Mouse (Mus musculus) embryonic facial prominence, embryonic 11.5 days (tissue): ENCODE results near the gene Dock9. TPM values are rescaled to one million over a fixed set of nuclear protein-coding genes. Genes with fewer than 3 reads are reported as not detected.
"Not testable (repeated sequence)": the region's sequence is repeated elsewhere in the genome, so short reads cannot be mapped to it uniquely, and the experiment has no call there.

ENCODE experiments used
- ATAC-seq: fragments of 200-750 bp; cut with Nextera tagmentation; replicated peaks from 2 replicates; pipeline ENCODE4 v1.8.0; 2017; ENCODE audit warnings: low read depth; ENCODE audit not compliant: insufficient number of reproducible peaks, low FRiP score, low TSS enrichment
- DNase-seq: peaks from one replicate; pipeline ENCODE4 v3.0.0-alpha.2; 2015; ENCODE audit warnings: low spot score
- H3K27ac ChIP-seq: fragments of 300-500 bp; sonication (generic); replicated peaks from 2 replicates; pipeline ENCODE4 v1.5.1; 2014; ENCODE audit warnings: mild to moderate bottlenecking, low read depth, low read length, control low read depth
- H3K27me3 ChIP-seq: fragments of 300-500 bp; sonication (generic); 2 replicates; pipeline ENCODE4 v1.6.1; 2014; ENCODE audit warnings: mild to moderate bottlenecking, low read length, moderate library complexity, mixed read lengths; ENCODE audit not compliant: control insufficient read depth, insufficient read depth
- H3K36me3 ChIP-seq: fragments of 300-500 bp; sonication (generic); replicated peaks from 2 replicates; pipeline ENCODE4 v1.6.1; 2014; ENCODE audit warnings: low read depth, mild to moderate bottlenecking, low read length, moderate library complexity, mixed read lengths; ENCODE audit not compliant: control insufficient read depth, insufficient read depth
- H3K4me1 ChIP-seq: fragments of 300-500 bp; sonication (generic); 2 replicates; pipeline ENCODE4 v1.6.1; 2014; ENCODE audit warnings: low read length, mixed read lengths; ENCODE audit not compliant: control insufficient read depth, insufficient read depth
- H3K4me2 ChIP-seq: fragments of 300-500 bp; sonication (generic); 2 replicates; pipeline ENCODE4 v1.6.1; 2014; ENCODE audit warnings: low read depth, mild to moderate bottlenecking, control low read depth, low read length, moderate library complexity
- H3K4me3 ChIP-seq: fragments of 300-500 bp; sonication (generic); 2 replicates; pipeline ENCODE4 v1.5.1; 2014; ENCODE audit warnings: low read depth, low read length, control low read depth
- H3K9ac ChIP-seq: fragments of 300-500 bp; sonication (generic); replicated peaks from 2 replicates; pipeline ENCODE4 v1.6.1; 2014; ENCODE audit warnings: mild to moderate bottlenecking, control low read depth, low read length
- H3K9me3 ChIP-seq: fragments of 300-500 bp; sonication (generic); replicated peaks from 2 replicates; pipeline ENCODE4 v1.6.1; 2016; ENCODE audit warnings: mild to moderate bottlenecking, low read length, inconsistent platforms, mixed read lengths; ENCODE audit not compliant: control insufficient read depth
- WGBS: fragments of 180-500 bp; shearing (Covaris S2); extraction: QIAGEN DNeasy Blood & Tissue Kit; methylation state at CpG from one replicate; pipeline ENCODE4 v1.1.7; 2014; 5-methylcytosine and 5-hydroxymethylcytosine counted together
- polyA plus RNA-seq: library from polyadenylated mRNA; unstranded; fragments of >200 nt; fragmentation: Nextera tagmentation; extraction: Ambion mirVana; gene quantifications from 2 replicates; pipeline ENCODE4 v1.2.1, GENCODE M21; 2014

The Dock9 gene
- polyA plus RNA-seq, 1 experiment from 2014 or later = 4.9 TPM

DNA sequence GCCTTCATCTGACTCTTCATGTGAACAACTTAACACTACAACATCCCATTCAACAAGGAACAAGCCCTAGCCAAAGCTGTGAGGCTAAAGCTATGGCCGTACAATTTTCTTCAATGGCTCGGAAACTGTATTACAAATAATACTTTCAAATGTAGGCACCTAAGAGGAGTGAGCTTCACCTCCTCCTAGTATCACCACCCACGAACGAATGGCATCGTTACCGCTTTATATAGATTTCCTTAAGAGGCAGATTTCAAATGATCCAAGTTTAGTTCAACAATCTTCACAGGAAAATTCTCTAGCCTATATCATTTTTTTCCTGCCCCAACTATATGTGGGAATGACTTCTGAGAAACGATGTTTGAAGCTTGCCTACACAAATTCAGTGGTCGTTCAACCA, 165.7 kb downstream of the Dock9 start:
- Histone ChIP-seq H3K4me1 (no peaks in the 10 kb centered on the region), H3K9ac (no peak overlapping the region), H3K4me3 (no peak overlapping the region), H3K27ac (no peak overlapping the region), H3K36me3 (no peaks in the 10 kb centered on the region), H3K9me3 (no peaks in the 10 kb centered on the region), H3K27me3 (no peaks in the 10 kb centered on the region), H3K4me2 (no peak overlapping the region)
- DNase-seq (no peak), ATAC-seq (no peak)
- whole genome bisulfite sequencing = 98% methylated on average over 8 of the region's 8 CpGs

- Histone ChIP-seq H3K9ac (no peak overlapping the region), H3K4me2 (no peak overlapping the region), H3K27me3 (no peaks in the 10 kb centered on the region), H3K4me3 (no peak overlapping the region), H3K27ac (no peak overlapping the region), H3K4me1 (no peaks in the 10 kb centered on the region), H3K9me3 (no peaks in the 10 kb centered on the region), H3K36me3 (no peaks in the 10 kb centered on the region)
- DNase-seq (no peak), ATAC-seq (no peak)
- 83% methylated on average over 12 of the region's 12 CpGs for WGBS
Observed at GRCm38 (mm10) chr14:121626741-121627140, 170.9 kb downstream of the Dock9 start.

DNA sequence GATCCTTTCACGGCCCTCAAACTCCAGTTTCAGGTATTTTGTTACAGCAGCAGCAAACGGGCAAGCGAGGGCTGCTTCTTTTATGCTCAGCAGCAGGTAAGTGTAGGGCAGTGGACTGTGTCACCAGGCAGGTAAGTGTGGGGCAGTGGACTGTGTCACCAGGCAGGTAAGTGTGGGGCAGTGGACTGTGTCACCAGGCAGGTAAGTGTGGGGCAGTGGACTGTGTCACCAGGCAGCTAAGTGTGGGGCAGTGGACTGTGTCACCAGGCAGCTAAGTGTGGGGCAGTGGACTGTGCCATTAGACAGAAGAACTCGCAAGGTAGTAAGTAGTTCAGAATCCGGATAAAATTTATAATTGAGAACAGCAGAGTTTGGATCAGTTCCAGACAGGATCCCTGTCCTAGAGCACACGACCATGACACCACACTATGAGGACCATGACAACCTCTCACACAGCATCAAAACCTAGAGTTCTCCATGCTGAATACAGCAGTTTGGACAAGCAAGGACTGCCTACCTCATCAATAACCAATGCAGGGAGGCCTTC, 173.6 kb downstream of the Dock9 start:
- 85% methylated on average over 6 of the region's 6 CpGs for WGBS
- not testable (repeated sequence) for H3K4me1 ChIP-seq

DNA sequence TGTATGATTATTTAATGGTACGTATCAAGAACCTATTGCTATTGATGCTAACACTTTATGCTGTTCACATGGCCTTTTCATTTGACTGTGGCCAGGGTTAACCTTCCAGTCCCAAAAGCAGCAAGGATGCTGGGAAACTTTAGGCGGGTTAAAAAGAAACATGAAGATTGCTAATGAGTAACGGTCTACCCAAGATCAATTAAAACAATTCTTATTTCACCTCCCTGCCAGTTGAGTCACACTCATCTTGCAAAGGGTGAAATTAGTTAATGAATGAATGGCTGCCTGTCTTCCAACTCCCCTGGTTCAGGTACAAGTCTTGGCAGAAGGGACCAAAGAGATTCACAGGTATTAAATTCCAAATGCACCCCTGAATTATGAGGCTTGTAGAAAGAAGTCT, 175.8 kb downstream of the Dock9 start:
- no peaks in the 10 kb centered on the region for H3K9me3 ChIP-seq
- H3K4me3 ChIP-seq = no peak overlapping the region
- H3K36me3 ChIP-seq = no peaks in the 10 kb centered on the region
- H3K4me2 ChIP-seq = no peak overlapping the region
- WGBS = 89% methylated on average over 3 of the region's 3 CpGs
- no peak overlapping the region for H3K9ac ChIP-seq
- ATAC-seq = no peak
- no peaks in the 10 kb centered on the region for H3K4me1 ChIP-seq
- no peak for DNase-seq
- no peaks in the 10 kb centered on the region for H3K27me3 ChIP-seq
- no peak overlapping the region for H3K27ac ChIP-seq

More for the DNA sequence above, 173.6 kb downstream of the Dock9 start:
- not testable (repeated sequence) for ATAC-seq, H3K4me3 ChIP-seq, H3K27me3 ChIP-seq, H3K27ac ChIP-seq, H3K4me2 ChIP-seq, H3K36me3 ChIP-seq, H3K9me3 ChIP-seq, H3K9ac ChIP-seq, DNase-seq

DNA sequence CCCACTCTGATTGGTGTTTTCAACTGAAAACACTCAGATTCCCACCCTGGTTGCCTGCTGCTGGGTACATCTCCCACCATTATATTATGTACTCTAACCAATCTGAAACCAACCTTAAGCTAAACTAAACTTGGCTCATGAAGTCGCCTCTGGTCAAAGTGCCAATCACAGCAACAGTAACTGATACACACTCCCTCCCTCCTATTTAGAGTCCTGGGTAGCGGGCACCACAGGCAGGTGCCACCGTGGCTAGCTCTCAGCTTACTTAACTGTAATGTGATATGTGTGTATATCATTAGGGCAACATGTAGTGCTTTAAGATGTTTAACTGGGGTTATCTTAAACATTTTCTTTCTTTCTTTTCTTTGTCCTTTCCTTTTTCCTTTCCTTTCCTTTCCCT, 177.1 kb downstream of the Dock9 start:
- no peak overlapping the region for H3K4me2 ChIP-seq
- H3K27ac ChIP-seq = no peak overlapping the region
- no peaks in the 10 kb centered on the region for H3K27me3 ChIP-seq
- 79% methylated on average over 3 of the region's 3 CpGs for WGBS
- no peak overlapping the region for H3K4me3 ChIP-seq
- H3K36me3 ChIP-seq = no peaks in the 10 kb centered on the region
- no peaks in the 10 kb centered on the region for H3K4me1 ChIP-seq
- no peak overlapping the region for H3K9ac ChIP-seq
- H3K9me3 ChIP-seq = no peaks in the 10 kb centered on the region
- no peak for DNase-seq
- ATAC-seq = no peak

DNA sequence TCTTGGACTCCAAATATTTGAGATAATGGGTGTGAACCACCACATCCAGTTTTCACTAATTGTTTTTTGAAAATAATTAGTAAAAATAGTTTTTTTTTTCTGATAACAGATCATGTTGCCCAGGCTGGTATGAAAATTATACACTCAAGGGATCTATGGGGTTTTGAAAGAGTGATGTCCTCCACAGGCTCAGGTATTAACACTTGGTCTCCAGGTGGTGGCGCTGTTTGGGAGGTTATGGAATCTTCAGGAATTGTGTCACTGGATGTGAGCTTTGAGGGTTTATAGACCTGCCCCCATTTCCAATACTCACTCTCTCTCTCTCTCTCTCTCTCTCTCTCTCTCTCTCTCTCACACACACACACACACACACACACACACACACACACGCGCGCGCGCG, 177.5 kb downstream of the Dock9 start:
- Histone ChIP-seq H3K36me3 (no peaks in the 10 kb centered on the region), H3K27ac (no peak overlapping the region), H3K27me3 (no peaks in the 10 kb centered on the region), H3K9me3 (no peaks in the 10 kb centered on the region), H3K4me1 (no peaks in the 10 kb centered on the region), H3K9ac (no peak overlapping the region), H3K4me3 (no peak overlapping the region), H3K4me2 (no peak overlapping the region)
- 98% methylated on average over 7 of the region's 7 CpGs for WGBS
- ATAC-seq = no peak
- DNase-seq = no peak

DNA sequence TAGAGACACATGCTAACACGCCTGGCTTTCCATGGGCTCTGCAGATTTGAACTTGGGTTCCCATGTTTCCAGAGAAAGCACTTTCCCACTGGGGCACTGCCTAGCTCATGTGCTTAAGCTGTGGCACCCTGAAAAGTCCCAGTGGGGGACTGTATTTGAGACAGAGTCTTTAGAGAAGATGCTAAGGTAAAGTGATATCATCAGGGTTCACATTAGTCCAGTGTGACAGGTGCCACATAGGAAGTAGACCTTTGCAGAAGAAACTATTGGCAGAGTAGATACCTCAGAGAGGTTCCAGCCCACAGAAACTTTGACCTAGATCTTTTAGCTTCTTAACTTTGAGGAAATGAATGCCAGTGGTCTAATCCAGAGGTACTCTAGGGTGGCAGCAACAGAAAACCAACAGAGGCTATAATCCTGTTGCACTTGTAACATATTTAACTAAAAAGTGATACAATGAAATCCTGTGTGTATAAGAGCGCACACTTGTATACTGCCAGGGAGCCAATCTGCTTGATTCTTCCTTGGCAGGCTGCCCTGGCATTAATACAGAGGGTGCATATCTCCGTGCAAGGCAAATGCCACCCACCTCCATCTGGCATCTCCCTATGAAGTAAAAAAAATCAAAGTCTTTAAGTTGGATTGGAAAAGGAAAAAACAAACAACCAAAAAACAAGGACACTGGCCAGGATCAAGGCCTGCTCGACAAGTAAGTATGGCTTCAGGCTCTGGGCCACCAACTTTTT, 179.8 kb downstream of the Dock9 start:
- Histone ChIP-seq H3K4me2 (no peak overlapping the region), H3K27me3 (no peaks in the 10 kb centered on the region), H3K27ac (no peak overlapping the region), H3K4me1 (no peaks in the 10 kb centered on the region), H3K4me3 (no peak overlapping the region), H3K36me3 (no peaks in the 10 kb centered on the region), H3K9me3 (no peaks in the 10 kb centered on the region), H3K9ac (no peak overlapping the region)
- ATAC-seq (no peak), DNase-seq (no peak)
- 89% methylated on average over 4 of the region's 4 CpGs for WGBS

GRCm38 (mm10) chr14:121615431-121615830, 182.2 kb downstream of the Dock9 start:
- Histone ChIP-seq H3K36me3 (no peaks in the 10 kb centered on the region), H3K4me3 (no peak overlapping the region), H3K9me3 (no peaks in the 10 kb centered on the region), H3K27ac (no peak overlapping the region), H3K27me3 (no peaks in the 10 kb centered on the region), H3K9ac (no peak overlapping the region), H3K4me1 (no peaks in the 10 kb centered on the region), H3K4me2 (no peak overlapping the region)
- 81% methylated on average over 10 of the region's 10 CpGs for WGBS
- no peak for DNase-seq
- ATAC-seq = no peak
